Mouse (Mus musculus) layer of hippocampus, postnatal 14 days (tissue): ENCODE data around the gene Fkbp1b. TPM values are rescaled to one million over a fixed set of nuclear protein-coding genes. Genes with fewer than 3 reads are reported as not detected.
A peak's percentile ranks its signal among the peaks of the same experiment; 100 is the strongest.
"Not testable (repeated sequence)": the region's sequence is repeated elsewhere in the genome, so short reads cannot be mapped to it uniquely, and the experiment has no call there.

Source experiments
- DNase-seq, 2 experiments: peaks; one replicate each; pipeline ENCODE4 v3.0.0; 2021 to 2022; ENCODE audit warnings: low spot score in 2 of 2, mixed read lengths in 1 of 2
- long read RNA-seq, 2 experiments: library from polyadenylated mRNA; stranded (forward); transcript quantifications; one replicate each; pipeline ENCODE4 v2.0.0; 2021
- total RNA-seq, 2 experiments: library from RNA; stranded (reverse); gene quantifications; 2 replicates each; pipeline ENCODE4 v1.2.3; 2021

Gene Fkbp1b
- 100 to 1,000 TPM; 106 to 107 TPM for total RNA-seq
- long read RNA-seq, experiment 1, transcript Fkbp1b-201 (4 exons, 976 nt) = major isoform, 50 of 71 reads
- long read RNA-seq, experiment 1, partial matches to known transcripts = 0 of 71 reads
- long read RNA-seq, experiment 1, other reads (novel, unspliced or antisense) = 17 of 71 reads
- long read RNA-seq, experiment 2, transcript Fkbp1b-202 (4 exons, 246 nt) = minor isoform, 13 of 133 reads
- long read RNA-seq, experiment 2, transcript Fkbp1b-201 (4 exons, 976 nt) = major isoform, 84 of 133 reads
- long read RNA-seq, experiment 2, partial matches to known transcripts = 0 of 133 reads
- long read RNA-seq, experiment 2, other reads (novel, unspliced or antisense) = 36 of 133 reads

GRCm38 (mm10) chr12:4841392-4841887 is at the start of gene Fkbp1b:
Gene Fkbp1b, minus strand, starts transcription at chr12:4841591.
- peak; percentile 28 to 31 for DNase-seq

DNA sequence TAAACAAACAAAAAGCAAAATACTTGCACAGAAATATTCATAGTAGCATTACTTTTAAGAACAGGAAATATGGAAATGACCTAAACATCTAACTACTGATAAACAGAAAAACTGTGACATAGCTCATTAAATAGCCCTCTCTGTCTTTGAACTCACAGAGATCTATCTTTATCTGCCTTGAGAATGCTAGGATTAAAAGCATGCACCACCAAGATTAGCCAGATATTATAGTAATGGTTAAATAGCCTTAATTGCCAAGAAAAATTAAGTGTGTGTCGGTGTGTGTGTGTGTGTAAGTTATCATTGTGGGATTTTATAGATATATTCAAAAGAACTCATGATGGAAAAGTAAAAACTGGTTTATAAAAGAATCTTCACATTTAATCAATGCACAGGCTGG is 48.5 kb upstream of the Fkbp1b start:
- DNase-seq = no peak

- no peak for DNase-seq
These were observed 47.9 kb upstream of the Fkbp1b start for GRCm38 (mm10) chr12:4889251-4889650.

DNA sequence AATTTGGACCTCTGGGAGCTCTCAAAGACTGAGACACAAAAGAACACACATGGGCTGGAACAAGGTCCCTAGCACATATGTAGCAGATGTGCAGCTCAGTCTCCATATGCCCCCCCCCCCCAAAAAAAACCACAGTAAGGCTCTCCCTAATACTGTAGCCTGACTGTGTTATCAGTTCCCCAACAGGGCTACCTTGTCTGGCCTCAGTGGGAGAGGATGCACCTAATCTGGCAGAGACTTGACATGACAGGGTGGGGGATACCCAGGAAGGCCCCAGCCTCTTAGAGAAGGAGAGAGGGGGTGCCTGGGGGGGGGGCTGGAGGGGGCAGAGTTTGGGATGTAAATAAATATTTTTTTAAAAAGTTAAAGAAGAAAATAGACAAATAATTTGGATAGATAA is 47.3 kb upstream of the Fkbp1b start:
- no peak for DNase-seq

GRCm38 (mm10) chr12:4886581-4886980 is 45.2 kb upstream of the Fkbp1b start:
- DNase-seq = not testable (repeated sequence)

- DNase-seq = no peak
These were observed 43.7 kb upstream of the Fkbp1b start for GRCm38 (mm10) chr12:4885062-4885461.

GRCm38 (mm10) chr12:4882086-4882485 is 40.7 kb upstream of the Fkbp1b start:
- no peak for DNase-seq

- no peak for DNase-seq
These were observed 37.7 kb upstream of the Fkbp1b start for GRCm38 (mm10) chr12:4879048-4879447.

DNA sequence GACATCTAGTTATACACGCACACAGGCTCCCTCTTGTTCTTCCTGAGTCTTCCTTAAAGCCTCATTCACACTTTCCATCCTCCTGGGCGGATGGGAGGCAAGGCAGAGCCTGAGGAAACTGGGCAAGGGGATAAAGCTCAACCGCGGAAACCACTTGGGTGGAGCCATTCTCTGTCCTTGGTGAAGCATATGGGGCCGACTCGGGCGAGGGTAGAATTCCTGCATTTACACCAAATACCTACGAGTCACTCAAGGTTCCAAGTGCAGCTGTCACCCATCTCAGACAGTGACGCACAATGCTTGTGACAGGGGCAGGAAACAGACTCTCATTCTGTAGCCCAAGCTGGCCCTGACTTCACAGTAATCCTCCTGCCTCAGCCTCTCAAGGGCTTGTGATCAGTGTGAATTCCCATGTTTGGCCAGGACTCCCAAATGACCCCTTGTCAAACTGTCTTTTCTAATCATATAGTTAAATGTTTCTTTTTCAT is 36.9 kb upstream of the Fkbp1b start:
- DNase-seq = no peak

- no peak for DNase-seq
These were observed 34.2 kb upstream of the Fkbp1b start for GRCm38 (mm10) chr12:4875623-4876022.

GRCm38 (mm10) chr12:4874161-4874927 is 33.0 kb upstream of the Fkbp1b start, which contains the start of gene Mfsd2b:
Gene Mfsd2b, minus strand, starts transcription at chr12:4874359.
- DNase-seq = peak; percentile 20 to 52

GRCm38 (mm10) chr12:4873531-4873930 is 32.1 kb upstream of the Fkbp1b start:
- DNase-seq = no peak

GRCm38 (mm10) chr12:4872983-4873477 is 31.6 kb upstream of the Fkbp1b start:
- DNase-seq = no peak

- DNase-seq = no peak
These were observed 30.9 kb upstream of the Fkbp1b start for GRCm38 (mm10) chr12:4872273-4872672.

- no peak for DNase-seq
These were observed 29.9 kb upstream of the Fkbp1b start for GRCm38 (mm10) chr12:4871260-4871659.

GRCm38 (mm10) chr12:4868924-4869323 is 27.5 kb upstream of the Fkbp1b start:
- DNase-seq = no peak

GRCm38 (mm10) chr12:4864338-4864690 is 22.9 kb upstream of the Fkbp1b start:
- DNase-seq = peak in 1 of 2 experiments; percentile 9

DNA sequence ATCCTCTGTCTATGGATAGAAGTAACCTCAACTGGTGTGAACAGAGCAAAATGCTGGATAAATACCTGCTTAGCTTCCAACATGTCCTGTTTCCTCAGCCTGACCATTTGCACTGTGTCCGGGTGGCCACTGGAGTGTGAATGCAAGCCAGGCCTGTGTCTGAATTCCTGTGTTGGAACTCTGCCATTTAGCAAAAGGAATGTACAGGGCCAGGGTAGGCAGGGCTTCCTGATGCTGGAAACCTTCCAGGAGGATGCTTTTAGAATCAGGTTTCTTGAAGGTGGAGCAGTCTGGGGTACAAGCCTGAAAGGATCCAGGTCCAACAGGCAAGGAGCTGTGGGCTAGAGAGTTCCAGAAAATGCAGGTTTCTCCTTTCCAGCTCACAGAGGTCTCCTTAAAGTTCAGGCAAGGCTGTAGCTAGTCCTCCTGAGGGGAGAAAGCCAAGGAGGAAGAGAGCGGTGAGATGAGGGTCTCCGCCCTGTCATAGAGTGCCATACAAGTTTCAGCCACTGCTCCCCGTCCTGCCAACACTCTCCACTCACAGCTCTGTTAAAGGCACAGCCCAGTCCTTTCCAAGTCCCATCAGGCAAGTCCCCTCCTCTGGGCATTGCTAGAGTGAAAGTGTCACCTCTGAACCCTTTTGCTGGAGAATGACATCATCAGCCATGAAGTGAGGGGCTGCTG is 22.4 kb upstream of the Fkbp1b start:
- DNase-seq = no peak

DNA sequence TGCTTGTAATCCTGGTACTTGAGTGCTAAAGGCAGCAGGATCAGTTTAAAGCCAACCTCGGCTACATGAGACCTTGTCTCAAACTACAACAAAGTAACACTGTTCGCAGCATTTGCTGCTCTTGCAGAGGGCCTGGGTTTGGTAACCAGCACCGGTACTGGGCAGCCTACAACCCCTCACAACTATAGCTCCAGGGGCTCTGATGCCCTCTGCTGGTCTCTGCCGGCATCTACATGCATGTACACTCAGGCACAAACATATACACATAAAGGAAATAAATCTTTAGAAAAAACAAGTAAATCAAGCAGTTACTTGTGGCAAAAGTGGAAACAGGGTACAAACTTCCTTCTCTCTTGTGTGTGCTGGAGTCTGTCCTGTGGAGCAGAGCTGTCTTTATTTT is 21.3 kb upstream of the Fkbp1b start:
- no peak for DNase-seq

DNA sequence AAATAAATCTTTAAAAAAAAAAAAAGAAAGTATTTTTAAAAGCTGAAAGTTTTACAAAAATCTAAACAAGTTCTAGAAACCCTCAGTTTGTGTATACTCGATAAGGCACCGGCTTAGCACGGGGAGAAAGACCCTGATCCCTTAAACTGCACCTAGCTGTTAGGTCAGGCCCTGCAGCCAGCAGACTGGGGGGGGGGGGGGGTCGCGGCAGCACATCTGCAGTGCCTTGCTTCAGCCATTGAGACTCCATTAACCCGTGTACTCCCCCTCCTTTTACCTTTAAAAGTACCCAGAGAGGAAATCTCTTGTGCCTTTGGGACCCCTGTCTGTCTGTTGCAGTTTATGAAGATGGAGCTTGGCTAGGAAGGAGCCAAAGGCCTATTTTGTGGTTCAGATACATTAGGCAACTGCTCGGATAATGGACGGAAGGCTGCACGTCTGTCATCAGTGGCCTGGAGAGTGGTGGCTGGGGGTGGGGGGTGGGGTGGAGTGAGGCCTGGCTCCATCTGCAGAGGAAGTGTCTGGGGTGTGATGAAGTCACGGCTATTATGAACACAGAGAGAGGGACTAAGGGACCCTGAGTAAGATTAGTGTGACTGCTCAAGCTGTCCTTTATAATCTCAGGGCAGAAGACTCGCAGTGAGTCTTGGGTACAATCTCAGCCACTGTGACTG is 18.0 kb upstream of the Fkbp1b start:
- no peak for DNase-seq

DNA sequence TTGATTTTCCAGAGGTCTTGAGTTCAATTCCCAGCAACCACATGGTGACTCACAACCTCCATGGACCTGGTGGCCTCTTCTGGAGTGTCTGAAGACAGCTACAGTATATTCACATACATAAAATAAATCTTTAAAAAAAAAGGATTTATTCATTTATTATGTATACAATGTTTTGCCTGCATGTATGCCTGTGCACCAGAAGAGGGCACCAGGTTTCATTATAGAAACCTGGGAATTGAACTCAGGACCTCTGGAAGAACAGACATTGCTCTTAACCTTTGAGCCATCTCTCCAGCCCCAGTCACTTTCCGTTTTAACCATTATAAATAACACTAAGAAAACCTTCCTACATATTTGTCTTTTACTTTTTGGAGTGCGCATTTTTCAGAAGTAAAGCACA is 15.4 kb upstream of the Fkbp1b start:
- no peak for DNase-seq
